Mouse (Mus musculus) hindbrain, embryonic 12.5 days (tissue): ENCODE data around the gene Smo. TPM values are rescaled to one million over a fixed set of nuclear protein-coding genes. Genes with fewer than 3 reads are reported as not detected.
"Not testable (repeated sequence)": the region's sequence is repeated elsewhere in the genome, so short reads cannot be mapped to it uniquely, and the experiment has no call there.

ENCODE experiments used
- ATAC-seq: fragments of 200-750 bp; cut with Nextera tagmentation; 2 replicates; pipeline ENCODE4 v1.8.0; 2017; ENCODE audit warnings: moderate TSS enrichment; ENCODE audit not compliant: low FRiP score
- H3K27ac ChIP-seq: fragments of 300-500 bp; sonication (generic); 2 replicates; pipeline ENCODE4 v1.5.1; 2016; ENCODE audit warnings: mild to moderate bottlenecking
- H3K27me3 ChIP-seq: fragments of 300-500 bp; sonication (generic); 2 replicates; pipeline ENCODE4 v1.6.1; 2016; ENCODE audit warnings: mild to moderate bottlenecking
- H3K36me3 ChIP-seq: fragments of 300-500 bp; sonication (generic); 2 replicates; pipeline ENCODE4 v1.6.1; 2016; ENCODE audit warnings: mild to moderate bottlenecking
- H3K4me1 ChIP-seq: fragments of 300-500 bp; sonication (generic); 2 replicates; pipeline ENCODE4 v1.6.1; 2016
- H3K4me2 ChIP-seq: fragments of 300-500 bp; sonication (generic); replicated peaks from 2 replicates; pipeline ENCODE4 v1.6.1; 2016; ENCODE audit warnings: mild to moderate bottlenecking
- H3K4me3 ChIP-seq: fragments of 300-500 bp; sonication (generic); 2 replicates; pipeline ENCODE4 v1.5.1; 2016; ENCODE audit warnings: mild to moderate bottlenecking
- H3K9ac ChIP-seq: fragments of 300-500 bp; sonication (generic); 2 replicates; pipeline ENCODE4 v1.6.1; 2016; ENCODE audit warnings: mild to moderate bottlenecking, moderate library complexity
- H3K9me3 ChIP-seq: fragments of 300-500 bp; sonication (generic); replicated peaks from 2 replicates; pipeline ENCODE4 v1.6.1; 2016; ENCODE audit warnings: mild to moderate bottlenecking
- WGBS: fragments of 180-500 bp; shearing (Covaris S2); methylation state at CpG from one replicate; pipeline ENCODE4 v1.1.7; 2016; 5-methylcytosine and 5-hydroxymethylcytosine counted together
- polyA plus RNA-seq: library from polyadenylated mRNA; unstranded; fragments of >200 nt; fragmentation: Nextera tagmentation; extraction: Ambion mirVana; gene quantifications from 2 replicates; pipeline ENCODE4 v1.2.1, GENCODE M21; 2016

Gene Smo
- polyA plus RNA-seq, 1 experiment from 2014 or later = 49.4 TPM

DNA sequence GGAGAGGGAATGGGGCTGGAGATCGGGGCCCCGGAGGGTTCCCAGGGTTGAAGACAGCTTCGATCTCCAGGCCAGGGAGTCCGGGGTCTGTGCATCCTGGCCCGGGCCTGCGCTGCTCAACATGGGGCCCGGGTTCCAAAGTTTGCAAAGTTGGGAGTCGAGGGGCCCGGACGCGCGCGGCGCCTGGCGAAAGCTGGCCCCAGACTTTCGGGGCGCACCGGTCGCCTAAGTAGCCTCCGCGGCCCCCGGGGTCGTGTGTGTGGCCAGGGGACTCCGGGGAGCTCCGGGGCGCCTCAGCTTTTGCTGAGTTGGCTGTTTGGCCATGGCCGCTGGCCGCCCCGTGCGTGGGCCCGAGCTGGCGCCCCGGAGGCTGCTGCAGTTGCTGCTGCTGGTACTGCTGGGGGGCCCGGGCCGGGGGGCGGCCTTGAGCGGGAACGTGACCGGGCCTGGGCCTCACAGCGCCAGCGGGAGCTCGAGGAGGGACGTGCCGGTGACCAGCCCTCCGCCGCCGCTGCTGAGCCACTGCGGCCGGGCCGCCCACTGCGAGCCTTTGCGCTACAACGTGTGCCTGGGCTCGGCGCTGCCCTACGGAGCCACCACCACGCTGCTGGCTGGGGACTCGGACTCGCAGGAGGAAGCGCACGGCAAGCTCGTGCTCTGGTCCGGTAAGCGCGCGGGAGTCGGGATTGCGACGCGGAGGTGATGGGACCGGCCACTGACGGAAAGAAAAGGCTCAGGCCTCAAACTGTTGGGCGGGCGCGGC lies 567 bp downstream of the Smo start:
- WGBS = under 1% methylated on average over 75 of the region's 75 CpGs
- Histone ChIP-seq H3K36me3 (0 out of 2 replicates have a peak, but pooled peaks cover 3% of the 10 kb centered on the region), H3K4me1 (peaks cover 18% of the 10 kb centered on the region), H3K9me3 (no peaks in the 10 kb centered on the region), H3K4me3 (peak overlapping the region; percentile 94), H3K27ac (peak overlapping the region; percentile 91), H3K27me3 (no peaks in the 10 kb centered on the region), H3K9ac (peak overlapping the region; percentile 96), H3K4me2 (peak overlapping the region; percentile 84)
- peak; percentile 88 for ATAC-seq

DNA sequence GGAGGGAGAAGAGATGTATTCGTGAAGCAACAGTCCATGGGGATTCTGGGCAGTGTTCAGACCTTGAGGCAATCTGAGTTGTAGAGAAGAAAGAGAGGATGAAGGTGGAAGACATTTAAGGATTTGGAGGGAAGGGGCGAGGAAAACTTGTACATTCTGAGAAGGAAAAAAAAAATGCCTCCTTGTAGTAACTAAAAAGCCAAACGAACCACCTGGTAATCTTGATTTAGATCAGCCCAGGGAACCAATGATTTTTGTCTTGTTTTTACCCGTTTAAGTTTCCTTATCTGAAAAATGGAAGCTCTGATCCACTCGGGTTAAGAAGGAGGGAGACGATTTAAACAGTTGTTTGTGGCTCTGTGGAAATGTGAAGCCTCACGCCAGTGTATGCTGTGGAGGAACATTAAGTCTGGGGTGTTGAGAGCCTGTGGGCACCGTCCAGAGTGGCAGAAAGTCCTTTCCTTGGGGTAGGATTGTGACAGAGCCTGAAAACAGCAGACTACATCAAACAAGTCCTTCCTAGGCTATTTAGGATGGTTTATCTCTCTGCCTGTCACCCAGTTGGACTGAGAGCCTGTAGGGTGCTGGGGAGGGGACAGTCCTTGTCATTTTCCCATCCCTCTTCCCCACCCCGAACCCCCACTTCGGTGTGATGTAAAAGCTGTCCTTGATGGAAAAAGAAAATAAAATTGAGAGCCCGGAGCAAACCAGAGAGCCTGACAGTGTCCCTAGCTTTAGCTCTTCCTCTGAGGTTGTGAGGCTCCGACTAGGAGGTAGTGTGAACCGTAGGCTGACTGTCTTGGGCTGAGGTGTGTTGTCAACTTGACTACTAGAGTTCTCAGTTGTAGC lies 1.5 kb downstream of the Smo start:
- no peak for ATAC-seq
- H3K4me3 ChIP-seq = peak overlapping the region; percentile 94
- 0 out of 2 replicates have a peak, but pooled peaks cover 3% of the 10 kb centered on the region for H3K36me3 ChIP-seq
- H3K4me2 ChIP-seq = peak overlapping the region; percentile 84
- no peaks in the 10 kb centered on the region for H3K27me3 ChIP-seq
- WGBS = 20% methylated on average over 13 of the region's 13 CpGs
- no peaks in the 10 kb centered on the region for H3K9me3 ChIP-seq
- H3K4me1 ChIP-seq = peaks cover 18% of the 10 kb centered on the region
- H3K9ac ChIP-seq = peak overlapping the region; percentile 96
- H3K27ac ChIP-seq = peak overlapping the region; percentile 91

DNA sequence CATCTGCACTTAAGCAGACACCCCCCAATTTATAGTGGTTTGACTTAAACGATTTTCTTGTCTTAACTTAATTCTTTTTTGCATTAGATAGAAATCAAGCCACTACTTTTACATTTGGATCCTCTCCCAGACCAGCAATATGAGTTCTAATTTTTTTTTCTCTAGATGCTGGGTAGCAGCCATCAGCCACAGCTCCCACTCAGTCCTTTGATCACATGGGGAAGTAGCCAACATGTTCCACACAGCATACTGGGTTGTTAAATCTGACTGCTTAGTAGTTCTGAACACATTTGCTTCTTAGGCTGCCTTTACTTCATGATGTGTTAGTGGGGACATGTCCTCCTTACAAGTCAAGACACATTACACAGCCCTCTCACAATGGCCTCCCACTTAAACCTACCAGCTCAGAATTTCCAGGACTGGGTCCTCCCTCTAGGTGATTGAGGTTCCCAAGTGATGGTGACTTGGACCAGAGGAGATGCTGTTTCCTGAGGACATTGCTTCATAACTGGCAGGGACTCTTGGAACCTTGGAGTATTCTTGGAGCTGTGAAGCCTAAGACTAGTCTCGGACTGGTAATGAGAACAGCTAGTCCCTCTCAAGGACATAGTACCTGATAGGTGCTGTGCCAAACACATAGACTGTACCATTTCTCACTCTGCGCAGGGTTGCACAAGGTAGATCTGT lies 16.3 kb downstream of the Smo start:
- Histone ChIP-seq H3K9me3 (peaks cover 8% of the 10 kb centered on the region; the same call in 1 of the 2 replicates), H3K36me3 (peaks cover 22% of the 10 kb centered on the region)
- WGBS = 87% methylated on average over 3 of the region's 3 CpGs

DNA sequence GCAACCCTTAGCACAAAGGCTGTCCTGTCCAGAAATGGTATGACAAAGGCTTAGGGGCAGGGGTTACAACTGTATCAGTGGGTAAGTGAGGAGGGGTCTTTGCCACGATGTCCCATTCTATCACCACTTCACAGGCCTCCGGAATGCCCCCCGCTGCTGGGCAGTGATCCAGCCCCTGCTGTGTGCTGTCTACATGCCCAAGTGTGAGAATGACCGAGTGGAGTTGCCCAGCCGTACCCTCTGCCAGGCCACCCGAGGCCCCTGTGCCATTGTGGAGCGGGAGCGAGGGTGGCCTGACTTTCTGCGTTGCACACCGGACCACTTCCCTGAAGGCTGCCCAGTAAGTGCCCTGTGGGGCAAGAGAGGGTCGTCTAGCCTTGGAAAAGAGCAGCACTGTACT lies 18.0 kb downstream of the Smo start:
- no peak overlapping the region for H3K4me2 ChIP-seq
- no peak overlapping the region for H3K4me3 ChIP-seq
- peaks cover 39% of the 10 kb centered on the region for H3K36me3 ChIP-seq
- H3K9me3 ChIP-seq = 0 out of 2 replicates have a peak, but pooled peaks cover under 1% of the 10 kb centered on the region
- H3K27me3 ChIP-seq = no peaks in the 10 kb centered on the region
- H3K9ac ChIP-seq = no peak overlapping the region
- H3K27ac ChIP-seq = no peak overlapping the region
- 89% methylated on average over 11 of the region's 11 CpGs for whole genome bisulfite sequencing
- ATAC-seq = no peak
- no peaks in the 10 kb centered on the region for H3K4me1 ChIP-seq

More for the DNA sequence above, 16.3 kb downstream of the Smo start:
- H3K4me2 ChIP-seq = no peak overlapping the region
- no peaks in the 10 kb centered on the region for H3K27me3 ChIP-seq
- no peak overlapping the region for H3K9ac ChIP-seq
- ATAC-seq = no peak
- no peaks in the 10 kb centered on the region for H3K4me1 ChIP-seq
- no peak overlapping the region for H3K27ac ChIP-seq
- H3K4me3 ChIP-seq = no peak overlapping the region

DNA sequence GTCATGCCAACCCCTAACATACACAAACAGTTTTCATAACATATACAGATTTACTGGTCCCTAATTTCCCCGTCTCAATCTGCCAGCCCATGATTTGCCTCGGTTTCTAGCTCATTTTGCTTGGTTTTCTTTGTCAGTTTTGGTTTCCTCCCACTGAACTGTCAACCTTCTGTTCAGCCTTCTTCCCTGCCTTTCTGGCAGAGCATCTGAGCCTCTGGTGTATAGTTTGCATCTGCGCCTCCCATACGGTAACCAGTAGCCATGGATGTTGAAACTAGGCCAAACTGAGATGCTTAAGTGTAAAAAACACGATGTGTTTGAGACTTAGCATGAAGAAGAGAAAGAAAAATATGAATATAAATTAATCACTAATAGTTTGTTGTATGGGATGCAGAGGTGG lies 20.7 kb downstream of the Smo start:
- WGBS = 94% methylated on average over 5 of the region's 5 CpGs
- Histone ChIP-seq H3K4me3 (no peak overlapping the region), H3K36me3 (peaks cover 52% of the 10 kb centered on the region)

DNA sequence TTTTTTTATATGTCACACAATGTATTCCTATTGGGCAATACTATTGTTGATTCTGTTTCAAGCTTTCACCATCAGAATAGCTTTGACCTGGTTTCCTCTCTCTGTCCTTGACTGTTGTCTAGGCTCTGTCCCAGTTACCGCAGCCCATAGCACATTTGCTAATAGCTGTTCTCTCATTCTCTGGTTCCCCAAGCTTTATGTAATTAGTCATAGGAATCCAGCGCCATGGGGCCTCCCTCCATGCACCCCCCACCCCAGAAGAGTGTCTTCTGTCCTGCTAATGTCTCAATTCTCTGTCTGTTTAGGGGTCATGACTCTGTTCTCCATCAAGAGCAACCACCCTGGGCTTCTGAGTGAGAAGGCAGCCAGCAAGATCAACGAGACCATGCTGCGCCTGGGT lies 21.2 kb downstream of the Smo start:
- no peak overlapping the region for H3K4me2 ChIP-seq
- H3K4me1 ChIP-seq = no peaks in the 10 kb centered on the region
- ATAC-seq = no peak
- no peak overlapping the region for H3K4me3 ChIP-seq
- peaks cover 55% of the 10 kb centered on the region for H3K36me3 ChIP-seq
- H3K27ac ChIP-seq = no peak overlapping the region
- H3K9ac ChIP-seq = no peak overlapping the region
- 92% methylated on average over 4 of the region's 4 CpGs for WGBS
- H3K27me3 ChIP-seq = no peaks in the 10 kb centered on the region
- no peaks in the 10 kb centered on the region for H3K9me3 ChIP-seq

More for the DNA sequence above, 20.7 kb downstream of the Smo start:
- no peak overlapping the region for H3K9ac ChIP-seq
- no peak for ATAC-seq
- no peaks in the 10 kb centered on the region for H3K9me3 ChIP-seq
- no peak overlapping the region for H3K4me2 ChIP-seq
- no peaks in the 10 kb centered on the region for H3K4me1 ChIP-seq
- H3K27me3 ChIP-seq = no peaks in the 10 kb centered on the region
- H3K27ac ChIP-seq = no peak overlapping the region

DNA sequence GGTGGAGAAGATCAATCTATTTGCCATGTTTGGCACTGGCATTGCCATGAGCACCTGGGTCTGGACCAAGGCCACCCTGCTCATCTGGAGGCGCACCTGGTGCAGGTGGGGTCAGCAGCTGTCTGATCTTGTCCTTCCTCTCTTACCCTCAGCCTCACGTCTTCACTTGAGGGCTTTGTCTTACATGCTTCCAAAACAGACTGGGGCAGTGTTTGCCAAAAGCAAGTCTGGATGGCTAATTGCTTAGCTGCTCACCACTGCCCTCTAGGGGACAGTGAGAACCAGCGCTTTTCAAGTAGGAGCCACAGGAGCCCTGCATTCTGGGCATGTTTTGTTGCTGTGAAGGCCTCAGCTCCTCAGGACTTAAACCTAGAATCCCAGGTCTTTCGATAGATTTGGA lies 23.1 kb downstream of the Smo start:
- Histone ChIP-seq H3K36me3 (peaks cover 58% of the 10 kb centered on the region), H3K4me1 (no peaks in the 10 kb centered on the region), H3K4me3 (no peak overlapping the region), H3K27ac (no peak overlapping the region), H3K4me2 (no peak overlapping the region), H3K9me3 (no peaks in the 10 kb centered on the region), H3K9ac (no peak overlapping the region), H3K27me3 (no peaks in the 10 kb centered on the region)
- 38% methylated on average over 4 of the region's 4 CpGs for WGBS
- ATAC-seq = no peak

DNA sequence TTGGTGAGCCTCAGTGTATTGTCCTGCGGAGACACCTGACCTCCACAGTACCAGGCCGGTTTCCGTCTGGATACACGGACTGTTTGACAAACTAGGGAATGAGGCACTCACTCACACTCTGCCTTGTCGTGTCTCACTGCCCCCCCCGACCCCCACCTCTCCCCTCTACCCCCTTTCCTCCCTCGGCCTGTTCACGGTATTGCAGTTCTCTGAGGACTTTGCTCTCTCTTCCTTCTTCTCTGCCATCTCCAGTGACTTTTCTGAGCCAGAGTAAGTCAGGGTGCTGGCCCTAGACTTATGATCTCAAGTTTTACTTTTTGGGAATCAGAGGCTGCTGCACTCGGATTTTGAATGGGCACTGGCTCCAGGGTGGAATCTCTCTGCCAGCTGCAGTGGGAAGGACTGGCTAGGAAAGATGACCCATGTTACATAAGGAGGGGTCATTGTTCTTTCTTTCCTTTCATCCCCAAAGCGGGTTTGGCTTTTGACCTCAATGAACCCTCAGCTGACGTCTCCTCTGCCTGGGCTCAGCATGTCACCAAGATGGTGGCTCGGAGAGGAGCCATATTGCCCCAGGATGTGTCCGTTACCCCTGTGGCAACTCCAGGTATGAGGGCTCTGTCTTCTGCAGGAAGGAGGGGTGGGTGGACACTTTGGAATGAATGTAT lies 23.8 kb downstream of the Smo start:
- WGBS = 81% methylated on average over 13 of the region's 13 CpGs
- peaks cover 52% of the 10 kb centered on the region for H3K36me3 ChIP-seq

DNA sequence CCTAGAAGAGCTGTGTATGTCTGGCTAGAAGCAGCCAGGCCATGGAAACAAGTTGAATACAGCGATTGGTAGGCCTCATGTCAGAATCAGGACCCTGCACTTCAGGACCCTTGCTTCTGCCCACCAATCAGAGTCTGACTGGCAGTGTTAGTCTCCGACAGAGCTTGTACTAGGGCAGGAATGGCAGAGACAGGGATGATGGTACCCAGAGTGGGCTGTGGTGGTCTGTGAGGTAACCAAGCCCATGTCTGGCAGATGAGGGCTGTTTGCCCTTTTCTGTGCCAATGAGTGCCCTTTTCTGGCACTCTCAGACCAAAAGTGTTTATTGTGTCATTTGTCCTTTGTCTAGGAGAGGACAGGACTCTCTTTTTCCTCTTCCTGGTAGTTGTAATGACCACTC lies 25.1 kb downstream of the Smo start:
- H3K27ac ChIP-seq, H3K4me2 ChIP-seq, H3K4me3 ChIP-seq, H3K27me3 ChIP-seq, H3K9me3 ChIP-seq, H3K4me1 ChIP-seq, ATAC-seq, H3K9ac ChIP-seq: not testable (repeated sequence)
- 96% methylated on average over 2 of the region's 2 CpGs for WGBS
- H3K36me3 ChIP-seq = peaks cover 40% of the 10 kb centered on the region

More for the DNA sequence above, 23.8 kb downstream of the Smo start:
- Histone ChIP-seq H3K4me2 (no peak overlapping the region), H3K4me3 (no peak overlapping the region), H3K27ac (no peak overlapping the region), H3K9me3 (no peaks in the 10 kb centered on the region), H3K9ac (no peak overlapping the region), H3K4me1 (no peaks in the 10 kb centered on the region), H3K27me3 (no peaks in the 10 kb centered on the region)
- ATAC-seq = no peak

DNA sequence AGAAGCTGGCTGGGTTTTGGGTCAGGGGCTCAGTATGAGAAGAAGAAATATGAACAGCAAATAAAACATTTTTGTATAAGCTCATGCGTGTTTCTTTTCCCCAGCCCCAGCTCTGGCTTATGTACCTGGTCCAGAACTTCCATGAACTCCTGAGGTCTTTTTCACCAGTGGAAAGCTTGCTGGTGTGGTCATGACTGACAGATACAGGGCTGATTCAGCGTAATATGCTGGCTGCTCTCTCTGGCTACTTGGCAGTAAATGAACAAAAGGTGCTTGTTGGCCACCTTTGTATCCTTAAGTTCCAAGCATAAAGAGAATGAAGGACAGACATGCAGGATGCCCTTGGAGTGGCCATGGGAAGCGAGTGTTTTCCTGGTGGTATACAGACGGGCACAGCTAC lies 26.0 kb downstream of the Smo start:
- WGBS = 89% methylated on average over 4 of the region's 4 CpGs
- no peak for ATAC-seq
- Histone ChIP-seq H3K4me2 (no peak overlapping the region), H3K4me1 (no peaks in the 10 kb centered on the region), H3K4me3 (no peak overlapping the region), H3K9ac (no peak overlapping the region), H3K9me3 (no peaks in the 10 kb centered on the region), H3K27me3 (no peaks in the 10 kb centered on the region), H3K36me3 (peaks cover 38% of the 10 kb centered on the region), H3K27ac (no peak overlapping the region)

DNA sequence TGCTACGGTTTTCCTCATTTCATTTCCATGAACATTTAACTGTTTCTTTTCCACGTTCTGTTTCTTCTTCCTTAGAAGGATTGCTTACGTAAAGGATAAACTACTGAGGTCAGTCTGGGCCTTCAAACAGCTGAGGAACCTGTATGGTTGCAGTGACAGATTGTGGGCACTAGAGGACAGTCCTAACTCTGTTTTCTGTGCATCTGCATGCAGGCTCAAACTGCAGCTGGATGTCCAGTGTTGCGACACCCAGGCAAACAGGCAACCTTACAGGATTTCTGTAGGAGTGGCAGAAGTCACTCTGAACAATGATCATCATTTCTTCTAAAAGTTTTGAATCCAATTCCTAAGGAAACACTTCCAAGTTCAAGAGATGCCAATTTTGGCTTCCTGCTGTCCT lies 27.2 kb downstream of the Smo start:
- Histone ChIP-seq H3K4me3 (no peak overlapping the region), H3K4me2 (no peak overlapping the region), H3K4me1 (no peaks in the 10 kb centered on the region), H3K9ac (no peak overlapping the region), H3K27me3 (no peaks in the 10 kb centered on the region), H3K9me3 (no peaks in the 10 kb centered on the region), H3K27ac (no peak overlapping the region), H3K36me3 (peaks cover 27% of the 10 kb centered on the region)
- no peak for ATAC-seq
- 65% methylated on average over 4 of the region's 4 CpGs for WGBS

DNA sequence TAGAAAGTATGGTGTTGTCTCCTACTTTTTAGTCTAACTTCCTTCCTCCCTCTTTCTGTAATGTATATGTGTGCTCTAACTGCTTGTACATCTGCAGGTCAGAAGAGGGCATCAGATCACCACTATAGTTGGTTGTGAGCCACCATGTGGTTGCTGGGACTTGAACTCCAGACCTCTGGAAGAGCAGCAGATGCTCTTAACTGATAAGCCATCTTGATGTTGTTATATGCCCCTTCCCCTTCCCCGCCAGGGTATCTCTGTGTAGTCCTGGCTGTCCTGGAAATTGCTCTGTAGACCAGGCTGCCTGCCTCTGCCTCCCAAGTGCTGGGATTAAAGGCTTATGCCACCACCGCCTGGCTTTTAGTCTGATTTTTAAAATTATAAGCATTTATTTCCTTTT lies 31.6 kb downstream of the Smo start:
- no peak for ATAC-seq
- WGBS = 92% methylated on average over 2 of the region's 2 CpGs
- Histone ChIP-seq H3K4me1 (0 out of 2 replicates have a peak, but pooled peaks cover 11% of the 10 kb centered on the region), H3K9me3 (no peaks in the 10 kb centered on the region), H3K27me3 (no peaks in the 10 kb centered on the region), H3K4me2 (no peak overlapping the region), H3K4me3 (no peak overlapping the region), H3K9ac (no peak overlapping the region), H3K36me3 (no peaks in the 10 kb centered on the region), H3K27ac (no peak overlapping the region)
